Mouse (Mus musculus) hindbrain, embryonic 14.5 days (tissue): ENCODE data around the gene Ccnj. TPM values are rescaled to one million over a fixed set of nuclear protein-coding genes. Genes with fewer than 3 reads are reported as not detected.

Experiments used
- ATAC-seq: fragments of 200-750 bp; cut with Nextera tagmentation; 2 replicates; pipeline ENCODE4 v1.8.0; 2017; ENCODE audit warnings: moderate number of reproducible peaks, mild to moderate bottlenecking, moderate TSS enrichment, moderate library complexity; ENCODE audit not compliant: low FRiP score
- DNase-seq: peaks from one replicate; pipeline ENCODE4 v3.0.0-alpha.2; 2015; ENCODE audit warnings: low spot score
- H3K27ac ChIP-seq: fragments of 300-500 bp; sonication (generic); 2 replicates; pipeline ENCODE4 v1.5.1; 2014; ENCODE audit warnings: mild to moderate bottlenecking, moderate library complexity
- H3K27me3 ChIP-seq: fragments of 300-500 bp; sonication (generic); 2 replicates; pipeline ENCODE4 v1.6.1; 2014; ENCODE audit warnings: mild to moderate bottlenecking, low read length, mixed read lengths; ENCODE audit not compliant: control insufficient read depth, insufficient read depth
- H3K36me3 ChIP-seq: fragments of 300-500 bp; sonication (generic); replicated peaks from 2 replicates; pipeline ENCODE4 v1.6.1; 2014; ENCODE audit not compliant: control insufficient read depth, insufficient read depth
- H3K4me1 ChIP-seq: fragments of 300-500 bp; sonication (generic); replicated peaks from 2 replicates; pipeline ENCODE4 v1.6.1; 2014; ENCODE audit warnings: antibody characterized with exemption, low read length, mixed read lengths; ENCODE audit not compliant: control insufficient read depth, insufficient read depth
- H3K4me2 ChIP-seq: fragments of 300-500 bp; sonication (generic); replicated peaks from 2 replicates; pipeline ENCODE4 v1.6.1; 2014; ENCODE audit warnings: mild to moderate bottlenecking, moderate library complexity
- H3K4me3 ChIP-seq: fragments of 300-500 bp; sonication (generic); replicated peaks from 2 replicates; pipeline ENCODE4 v1.5.1; 2014; ENCODE audit warnings: mild to moderate bottlenecking, low read length
- H3K9ac ChIP-seq: fragments of 300-500 bp; sonication (generic); 2 replicates; pipeline ENCODE4 v1.6.1; 2014
- H3K9me3 ChIP-seq: fragments of 300-500 bp; sonication (generic); 2 replicates; pipeline ENCODE4 v1.6.1; 2016; ENCODE audit warnings: low read length; ENCODE audit not compliant: control insufficient read depth
- WGBS: fragments of 180-500 bp; shearing (Covaris S2); extraction: QIAGEN DNeasy Blood & Tissue Kit; methylation state at CpG from one replicate; pipeline ENCODE4 v1.1.7; 2014; 5-methylcytosine and 5-hydroxymethylcytosine counted together
- microRNA-seq: library from miRNA; unstranded; fragments of <30 nt; microRNA quantifications from one replicate; pipeline ENCODE4, GENCODE M21; 2016
- polyA plus RNA-seq: library from polyadenylated mRNA; unstranded; fragments of >200 nt; fragmentation: Nextera tagmentation; extraction: Ambion mirVana; gene quantifications from 2 replicates; pipeline ENCODE4 v1.2.1, GENCODE M21; 2014

Gene Ccnj
- polyA plus RNA-seq, 1 experiment from 2014 or later, result 11.7 TPM

DNA sequence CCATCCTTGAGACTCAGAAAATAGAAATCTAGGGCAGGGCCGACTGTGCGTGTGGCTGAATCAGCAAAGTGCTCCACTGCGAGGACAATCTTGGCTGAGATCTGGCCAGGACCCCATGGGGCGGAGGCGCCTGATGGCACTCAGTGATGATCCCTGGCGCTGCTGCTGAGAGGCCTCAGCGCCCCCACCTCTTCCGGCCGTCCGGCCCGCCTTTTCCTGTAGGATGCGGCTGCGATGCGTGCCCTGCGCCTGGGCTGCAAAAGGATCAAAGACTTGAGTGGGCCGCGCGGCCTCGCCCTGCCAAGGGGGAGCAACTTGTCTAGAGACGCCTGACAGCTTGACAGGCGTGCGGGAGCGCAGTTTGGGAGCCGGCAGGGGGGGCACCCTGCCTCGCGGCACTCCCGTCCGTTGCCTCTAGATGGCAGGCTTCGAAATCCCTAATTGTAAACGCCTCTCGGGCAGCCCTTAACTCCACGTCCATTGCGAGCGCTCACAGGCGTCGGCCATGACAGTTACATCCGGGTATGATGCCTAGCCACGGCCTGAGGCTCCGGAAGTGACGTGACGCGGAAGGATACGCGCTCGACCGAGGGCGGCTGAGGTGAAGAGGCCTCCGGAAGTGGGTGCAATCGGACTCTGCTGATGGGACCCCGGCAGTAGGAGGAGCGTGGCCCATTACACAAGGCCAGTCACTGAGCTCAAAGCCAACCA, 42.0 kb downstream of the Ccnj start:
- DNase-seq (peak; percentile 100), ATAC-seq (peak; percentile 98)
- Histone ChIP-seq H3K4me3 (peak overlapping the region; percentile 46), H3K9ac (peak overlapping the region; percentile 58), H3K4me1 (no peaks in the 10 kb centered on the region), H3K4me2 (peak overlapping the region; percentile 68), H3K9me3 (no peaks in the 10 kb centered on the region), H3K36me3 (no peaks in the 10 kb centered on the region), H3K27me3 (peaks cover 69% of the 10 kb centered on the region), H3K27ac (peak overlapping the region; percentile 92)
- 3% methylated on average over 51 of the region's 51 CpGs for WGBS

DNA sequence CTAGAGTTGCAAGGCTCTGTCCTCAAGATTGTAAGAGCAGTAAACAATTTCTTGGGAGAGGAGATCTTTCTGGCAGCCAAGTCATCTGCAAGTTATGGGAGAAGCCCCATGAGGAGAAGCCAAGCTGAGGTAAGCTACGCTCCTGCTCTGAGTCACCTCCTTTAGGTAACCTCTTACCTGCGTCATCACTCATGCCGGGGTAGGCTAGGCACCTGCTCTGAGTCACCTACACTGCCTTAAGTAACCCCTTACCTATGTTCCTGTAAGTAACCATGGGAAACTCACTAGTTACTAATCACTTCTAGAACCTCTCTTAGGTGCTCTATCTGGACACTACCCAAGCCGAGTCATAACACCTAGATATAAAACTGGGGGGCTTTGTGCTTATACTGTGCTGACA, 50.6 kb downstream of the Ccnj start:
- Histone ChIP-seq H3K4me3 (no peak overlapping the region), H3K4me1 (no peaks in the 10 kb centered on the region), H3K27me3 (peaks cover 92% of the 10 kb centered on the region), H3K36me3 (no peaks in the 10 kb centered on the region), H3K27ac (no peak overlapping the region), H3K9ac (no peak overlapping the region), H3K9me3 (no peaks in the 10 kb centered on the region), H3K4me2 (no peak overlapping the region)
- WGBS, result 89% methylated on average over 4 of the region's 4 CpGs
- DNase-seq, result no peak
- no peak for ATAC-seq

DNA sequence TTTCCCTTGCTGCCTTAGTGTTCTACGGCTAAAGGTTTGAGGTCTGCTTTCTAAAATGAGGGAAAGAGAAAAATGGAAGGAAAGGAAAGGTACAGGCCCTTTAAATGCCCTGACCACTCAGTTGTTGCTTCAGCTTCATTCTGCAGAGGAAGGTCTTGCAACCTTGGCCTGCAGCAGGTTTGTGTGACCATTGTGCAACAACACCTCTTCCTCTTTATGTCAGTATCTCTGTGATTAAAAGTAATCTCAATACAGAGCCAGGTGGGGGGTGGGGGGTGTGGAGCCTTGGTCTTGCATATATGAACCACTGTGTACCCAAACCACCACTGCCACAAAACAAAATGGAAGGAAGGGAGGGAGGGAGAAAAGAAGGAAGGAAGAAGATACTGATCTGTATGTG, 57.8 kb downstream of the Ccnj start:
- 88% methylated on average over 1 of the region's 1 CpGs for WGBS
- Histone ChIP-seq H3K9ac (no peak overlapping the region), H3K27ac (no peak overlapping the region), H3K4me2 (no peak overlapping the region), H3K4me3 (no peak overlapping the region), H3K4me1 (peaks cover 1% of the 10 kb centered on the region; the same call in 1 of the 2 replicates), H3K36me3 (no peaks in the 10 kb centered on the region), H3K9me3 (0 out of 2 replicates have a peak, but pooled peaks cover 2% of the 10 kb centered on the region), H3K27me3 (peaks cover 78% of the 10 kb centered on the region)
- DNase-seq, result no peak
- no peak for ATAC-seq

DNA sequence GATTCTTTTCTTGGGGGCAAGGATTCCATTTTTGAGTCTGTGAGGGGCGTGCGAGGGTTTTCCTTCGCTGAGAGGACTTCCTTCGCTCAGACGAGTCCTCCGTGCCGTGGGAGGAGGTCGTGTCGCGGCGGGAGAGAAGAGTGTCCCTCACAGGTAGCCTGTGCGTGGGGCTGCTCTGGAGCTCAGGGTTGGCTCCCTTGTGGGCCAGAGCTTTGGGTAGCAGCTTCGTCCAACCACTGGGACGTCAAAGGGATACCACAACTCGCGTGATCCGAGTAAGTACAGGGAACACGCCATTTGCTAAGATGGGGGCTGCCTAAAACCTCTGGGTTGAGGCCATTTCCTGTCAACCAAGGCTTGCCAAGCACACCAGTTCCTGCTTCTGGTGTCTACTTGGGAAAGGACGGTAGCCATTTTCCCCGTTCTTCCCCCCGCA, 63.0 kb downstream of the Ccnj start:
- DNase-seq, result no peak
- 0 out of 2 replicates have a peak, but pooled peaks cover 5% of the 10 kb centered on the region for H3K36me3 ChIP-seq
- ATAC-seq, result peak; percentile 57
- H3K9ac ChIP-seq, result peak overlapping the region; percentile 72
- H3K27me3 ChIP-seq, result peaks cover 42% of the 10 kb centered on the region
- WGBS, result 47% methylated on average over 21 of the region's 21 CpGs
- H3K4me2 ChIP-seq, result peak overlapping the region; percentile 62
- peak overlapping the region; percentile 91 for H3K27ac ChIP-seq
- H3K9me3 ChIP-seq, result 0 out of 2 replicates have a peak, but pooled peaks cover 4% of the 10 kb centered on the region
- peak overlapping the region; percentile 64 for H3K4me3 ChIP-seq
- peaks cover 11% of the 10 kb centered on the region for H3K4me1 ChIP-seq

DNA sequence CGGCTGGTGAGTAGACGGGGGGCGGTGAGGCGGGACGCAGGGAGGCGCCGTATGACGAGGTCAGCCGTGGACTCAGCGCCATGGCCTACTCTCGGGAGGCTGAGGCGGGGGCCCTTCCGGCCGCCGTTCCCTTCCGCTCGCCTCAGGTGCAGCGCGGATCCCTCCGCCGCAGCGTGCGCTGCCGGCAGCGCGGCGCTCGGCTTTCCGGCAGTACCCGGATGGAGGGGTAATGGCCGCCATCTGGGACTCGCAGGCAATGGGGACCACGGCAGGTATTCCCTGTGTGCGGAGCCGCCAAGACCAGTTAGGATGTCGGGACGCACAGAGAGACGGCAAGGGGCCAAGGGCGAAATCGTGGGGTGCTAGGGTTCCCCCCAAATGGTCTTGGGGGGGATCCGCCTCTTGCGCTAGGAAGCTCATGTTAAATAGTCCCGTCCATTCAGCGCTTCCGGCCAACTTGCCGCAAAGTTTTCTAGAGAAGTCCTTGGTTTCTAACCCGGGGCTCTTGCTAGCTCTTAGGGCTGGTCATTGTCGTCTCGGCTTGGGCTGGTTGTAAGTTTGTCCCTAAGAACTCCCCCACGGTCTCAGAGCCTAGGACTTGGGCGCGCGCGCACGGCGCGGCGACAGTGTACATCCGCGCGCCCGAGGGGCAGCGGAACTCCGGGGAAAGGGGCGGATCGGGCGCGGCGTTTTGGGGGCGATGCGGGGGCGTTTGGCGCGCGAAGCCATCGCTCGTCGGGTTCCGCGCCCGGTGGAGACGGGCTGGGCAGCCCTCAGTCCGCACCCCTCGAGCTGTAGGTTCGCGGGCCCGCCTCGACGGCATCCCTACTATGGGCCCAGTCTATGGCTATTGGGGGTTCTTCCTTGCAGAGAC, 63.7 kb downstream of the Ccnj start, which contains the start of gene Zfp518a:
Gene Zfp518a (plus strand): TSS at position 187 of the 874 bp plus-strand sequence.
- H3K4me1 ChIP-seq, result peaks cover 11% of the 10 kb centered on the region
- ATAC-seq, result peak; percentile 93
- peak within 1 kb of the TSS; percentile 91 for H3K27ac ChIP-seq
- under 1% methylated on average over 85 of the region's 89 CpGs for WGBS
- H3K36me3 ChIP-seq, result 0 out of 2 replicates have a peak, but pooled peaks cover 5% of the 10 kb centered on the region
- H3K9ac ChIP-seq, result peak within 1 kb of the TSS; percentile 72
- H3K9me3 ChIP-seq, result 0 out of 2 replicates have a peak, but pooled peaks cover 4% of the 10 kb centered on the region
- peak within 1 kb of the TSS; percentile 62 for H3K4me2 ChIP-seq
- H3K27me3 ChIP-seq, result peaks cover 35% of the 10 kb centered on the region
- DNase-seq, result peak; percentile 95
- peak within 1 kb of the TSS; percentile 64 for H3K4me3 ChIP-seq

DNA sequence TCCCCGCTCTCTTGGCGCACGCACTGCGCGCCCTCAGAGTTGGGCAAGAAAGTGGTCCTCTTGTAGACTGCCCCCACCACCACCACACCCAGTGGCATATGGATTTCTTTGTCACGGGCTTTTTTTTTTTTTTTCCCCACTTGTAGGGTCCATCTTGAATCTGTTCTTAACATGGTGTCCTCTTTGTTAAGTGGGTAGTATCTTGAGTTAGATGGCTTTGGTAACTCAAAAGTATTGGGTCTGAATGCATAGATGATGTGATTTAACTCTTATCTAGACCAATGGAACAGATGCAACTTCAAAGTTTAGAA, 64.3 kb downstream of the Ccnj start:
- H3K4me2 ChIP-seq, result peak overlapping the region; percentile 62
- peak overlapping the region; percentile 91 for H3K27ac ChIP-seq
- peak overlapping the region; percentile 72 for H3K9ac ChIP-seq
- DNase-seq, result peak; percentile 28
- peaks cover 31% of the 10 kb centered on the region for H3K27me3 ChIP-seq
- H3K9me3 ChIP-seq, result 0 out of 2 replicates have a peak, but pooled peaks cover 4% of the 10 kb centered on the region
- H3K36me3 ChIP-seq, result 0 out of 2 replicates have a peak, but pooled peaks cover 5% of the 10 kb centered on the region
- H3K4me1 ChIP-seq, result peaks cover 11% of the 10 kb centered on the region
- H3K4me3 ChIP-seq, result peak overlapping the region; percentile 64
- ATAC-seq, result no peak
- 1% methylated on average over 6 of the region's 6 CpGs for WGBS

Small RNAs within 50 kb of the gene (microRNA-seq; reads per million reads assigned to microRNA genes)
- 0.81 reads per million for gene Mir8092

Other genes with a start within 250 kb of the Ccnj start
- gene Aldh18a1, start 242.8 kb upstream of the Ccnj start, polyA plus RNA-seq, result 45.5 and 50.4 TPM in 2 replicates
- gene Tctn3, start 219.0 kb upstream of the Ccnj start, polyA plus RNA-seq, result 14.0 and 14.5 TPM in 2 replicates
- gene Entpd1, start 218.9 kb upstream of the Ccnj start, polyA plus RNA-seq, result 9.3 and 9.6 TPM in 2 replicates
- gene Cc2d2b, start 82.5 kb upstream of the Ccnj start, polyA plus RNA-seq, result 0.55 TPM in 1 of 2 replicates, not detected in the other
- 8.3 and 9.8 TPM in 2 replicates for gene Zfp518a, start 63.4 kb downstream of the Ccnj start, polyA plus RNA-seq
- gene Blnk, start 163.3 kb downstream of the Ccnj start, polyA plus RNA-seq, result 0.32 and 0.98 TPM in 2 replicates
- gene Dntt, start 198.0 kb downstream of the Ccnj start, polyA plus RNA-seq, result 0.13 and 0.21 TPM in 2 replicates
- gene Opalin, start 245.8 kb downstream of the Ccnj start, polyA plus RNA-seq, result not detected in 2 replicates